30 mouse cellular contexts compared by ENCODE assay signal in genomic region chr9:44587262-44588160, GRCm38 (mm10). TPM values are rescaled to one million over a fixed set of nuclear protein-coding genes. Genes with fewer than 3 reads are reported as not detected.
DNase-seq lines count a peak whose midpoint lies in the region; ATAC-seq and TF ChIP-seq lines count a peak whose summit lies in the region.
"Had no signal": no experiment of that assay in that cellular context is flagged by ENCODE, and none has a peak within 500 bp of the region (broad histone marks: within the 10 kb centered on the region; RNA-seq: fewer than 3 reads in every experiment).

No protein-coding gene starts in this region.

- H3K36me3 ChIP-seq in CH12.LX (replicated peaks in 1 of 2; ENCODE audit: control insufficient read depth in 1 of 2, insufficient read depth in 1 of 2, low read length in 1 of 2), result no peaks in the 10 kb centered on the region
- 0 out of 2 replicates have a peak, but pooled peaks cover 3% of the 10 kb centered on the region for H3K36me3 ChIP-seq in liver, embryonic 12.5 days
- H3K36me3 ChIP-seq: embryonic facial prominence, embryonic 13.5 days; hindbrain, embryonic 15.5 days; intestine, embryonic 15.5 days had no signal

- 0 out of 2 replicates have a peak, but pooled peaks have one; percentile 45 for ATAC-seq in erythroblast, adult 5-6 weeks (replicated peaks; ENCODE audit: low FRiP score, poor library complexity, severe bottlenecking)
- peak; percentile 85 for ATAC-seq in liver, embryonic 12.5 days
- peak; percentile 74 for ATAC-seq in megakaryocyte progenitor cell, adult 5-6 weeks (replicated peaks; ENCODE audit: poor library complexity)
- no peak for ATAC-seq in frontal cortex, adult (ENCODE audit: low TSS enrichment)
- ATAC-seq: forebrain, embryonic 14.5 days; intestine, embryonic 15.5 days; midbrain, embryonic 16.5 days had no signal

- peaks cover 12% of the 10 kb centered on the region for H3K9me3 ChIP-seq in CH12.LX (replicated peaks; ENCODE audit: low read length)
- H3K9me3 ChIP-seq in liver, embryonic 12.5 days (replicated peaks), result peaks cover 9% of the 10 kb centered on the region; the same call in 1 of the 2 replicates
- H3K9me3 ChIP-seq: hindbrain, embryonic 15.5 days; intestine, embryonic 15.5 days had no signal

- TF ChIP-seq RAD21 in CH12.LX (IDR thresholded peaks at IDR 0.05; ENCODE audit: low read depth, low read length), result no peak

- in situ Hi-C loops in CH12.LX (cut with MboI; ENCODE audit: low pct_ligation_motif_present, low pct_unique_long_range_greater_than_20kb, low sequenced_read_pairs), result no loop called here

- TF ChIP-seq EP300 in CH12.LX (IDR thresholded peaks at IDR 0.05; ENCODE audit: low read length), result no peak

- no peaks in the 10 kb centered on the region for H3K27me3 ChIP-seq in CH12.LX (replicated peaks)
- no peaks in the 10 kb centered on the region for H3K27me3 ChIP-seq in liver, embryonic 12.5 days (replicated peaks)
- H3K27me3 ChIP-seq: embryonic facial prominence, embryonic 13.5 days; hindbrain, embryonic 15.5 days; intestine, embryonic 15.5 days had no signal

- no peak for TF ChIP-seq POLR2A in CH12.LX (IDR thresholded peaks at IDR 0.05; ENCODE audit: low read depth, low read length)

- DNase-seq in CH12.LX (ENCODE audit: extremely low read depth), result no peak
- DNase-seq in adrenal gland, adult (ENCODE audit: inconsistent age in 2 of 2, low spot score in 1 of 2), result no peak
- no peak for DNase-seq in layer of hippocampus, adult 9-10 months (ENCODE audit: low spot score)
- DNase-seq: adrenal gland, postnatal 36 days; cerebellum, adult 18-20 months; cerebellum, postnatal 36 days; embryo, embryonic 11 days; gastrocnemius, postnatal 10 days; kidney, adult 8-10 months; kidney, postnatal 10 days; lung, adult 2 months; lung, postnatal 14 days; right cerebral cortex, adult 18-20 months; right cerebral cortex, postnatal 4 days; thymus, postnatal 25 days had no signal

- H3K4me1 ChIP-seq in CH12.LX (ENCODE audit: control insufficient read depth in 1 of 2, insufficient read depth in 2 of 2), result peaks cover 5 to 24% of the 10 kb centered on the region in 2 experiments
- H3K4me1 ChIP-seq in liver, embryonic 12.5 days, result peaks cover 47% of the 10 kb centered on the region
- H3K4me1 ChIP-seq: embryonic facial prominence, embryonic 13.5 days; hindbrain, embryonic 15.5 days; intestine, embryonic 15.5 days had no signal

- no peak overlapping the region for H3K9ac ChIP-seq in CH12.LX (ENCODE audit: insufficient read depth, low read depth)
- no peak overlapping the region for H3K9ac ChIP-seq in liver, embryonic 12.5 days
- H3K9ac ChIP-seq: embryonic facial prominence, embryonic 13.5 days; hindbrain, embryonic 15.5 days; intestine, embryonic 15.5 days had no signal

- no peak overlapping the region for H3K27ac ChIP-seq in CH12.LX (ENCODE audit: insufficient read depth, low read depth)
- H3K27ac ChIP-seq in liver, embryonic 12.5 days, result 0 out of 2 replicates have a peak overlapping the region, but pooled peaks have one; percentile 25
- H3K27ac ChIP-seq: embryonic facial prominence, embryonic 13.5 days; hindbrain, embryonic 15.5 days; intestine, embryonic 15.5 days had no signal

- no peak for TF ChIP-seq CTCF in CH12.LX (conservative IDR thresholded peaks at IDR 0.05 in 1 of 2, IDR thresholded peaks at IDR 0.05 in 1 of 2; ENCODE audit: low read depth in 2 of 2, low read length in 2 of 2)

- dilution Hi-C loops in CH12.LX (cut with MboI; ENCODE audit: extremely low pct_ligation_motif_present, extremely low pct_unique_long_range_greater_than_20kb, low sequenced_read_pairs), result no loop called here

- 35% methylated on average over 9 of the region's 9 CpGs for WGBS in liver, embryonic 12.5 days (ENCODE audit: insufficient replicate concordance)

- no peak overlapping the region for H3K4me3 ChIP-seq in CH12.LX (replicated peaks in 1 of 3; ENCODE audit: low read depth in 2 of 3, low read length in 2 of 3, poor library complexity in 1 of 3)
- no peak overlapping the region for H3K4me3 ChIP-seq in liver, embryonic 12.5 days
- H3K4me3 ChIP-seq: embryonic facial prominence, embryonic 13.5 days; hindbrain, embryonic 15.5 days; intestine, embryonic 15.5 days; megakaryocyte, embryonic 14.5 days; myocyte had no signal

- no peak overlapping the region for H3K4me2 ChIP-seq in CH12.LX (ENCODE audit: insufficient read depth, low read depth, poor library complexity, severe bottlenecking)
- H3K4me2 ChIP-seq in liver, embryonic 12.5 days, result peak overlapping the region; percentile 20; the same call in 1 of the 2 replicates
- H3K4me2 ChIP-seq: embryonic facial prominence, embryonic 13.5 days; heart, embryonic 11.5 days; hindbrain, embryonic 15.5 days; intestine, embryonic 15.5 days had no signal

- H3K79me2 ChIP-seq in CH12.LX (replicated peaks; ENCODE audit: control insufficient read depth, extremely low read depth, insufficient read depth, poor library complexity, severe bottlenecking), result no peaks in the 10 kb centered on the region

TF ChIP-seq in CH12.LX, 34 proteins besides CTCF, POLR2A, EP300 and RAD21:
- TF ChIP-seq ETS1 (conservative IDR thresholded peaks at IDR 0.05; ENCODE audit: low read depth, low read length), result peak; percentile 10; the same call in 1 of the 2 replicates
- TF ChIP-seq ZNF384 (IDR thresholded peaks at IDR 0.05; ENCODE audit: low read depth, low read length), result peak; percentile 80
- no peak for TF ChIP-seq POLR2AphosphoS2 (IDR thresholded peaks at IDR 0.05; ENCODE audit: low read depth, low read length)
- no peak for TF ChIP-seq HCFC1 (IDR thresholded peaks at IDR 0.05; ENCODE audit: low read depth, low read length)
TF ChIP-seq in CH12.LX: peak in this region for 2.

RNA-seq across cellular contexts. Expression of gene Ddx6, which starts 17.2 kb away (rescaled TPM):
- total RNA-seq in CH12.LX (2012; rRNA removed) (41.5 and 42.3 TPM in 2 replicates), CH12.LX (2014; rRNA removed) (66.7 and 71.4 TPM in 2 replicates)
- polyA plus RNA-seq in CH12.LX (2012; ENCODE audit: insufficient read length, low read depth), result 77.1 and 81.2 TPM in 2 replicates
- 53.1 and 53.8 TPM in 2 replicates for total RNA-seq in erythroblast, adult 5-6 weeks (2015; ENCODE audit: low replicate concordance)
- total RNA-seq in erythroblast, adult 5-6 weeks (2017; ENCODE audit: low replicate concordance), result 109 and 114 TPM in 2 replicates
- 9.3 and 10.0 TPM in 2 replicates for polyA plus RNA-seq in liver, embryonic 12.5 days (2016; fragmentation: Nextera tagmentation; extraction: Ambion mirVana)
- 65.0 and 65.9 TPM in 2 replicates for total RNA-seq in megakaryocyte progenitor cell, adult 5-6 weeks (2015)
- 66.6 and 74.4 TPM in 2 replicates for total RNA-seq in megakaryocyte progenitor cell, adult 5-6 weeks (2017)

RNA-seq across cellular contexts. Expression of gene Cxcr5, which starts 25.8 kb away (rescaled TPM):
- total RNA-seq in CH12.LX (2012; rRNA removed), result 27.7 and 30.2 TPM in 2 replicates
- total RNA-seq in CH12.LX (2014; rRNA removed), result 75.4 and 93.4 TPM in 2 replicates
- polyA plus RNA-seq in CH12.LX (2012; ENCODE audit: insufficient read length, low read depth), result 61.2 and 70.5 TPM in 2 replicates
- total RNA-seq in erythroblast, adult 5-6 weeks (2015; ENCODE audit: low replicate concordance), result not detected in 2 replicates
- total RNA-seq in erythroblast, adult 5-6 weeks (2017; ENCODE audit: low replicate concordance), result not detected in 2 replicates
- 0.05 TPM in 1 of 2 replicates, not detected in the other for polyA plus RNA-seq in liver, embryonic 12.5 days (2016; fragmentation: Nextera tagmentation; extraction: Ambion mirVana)
- total RNA-seq in megakaryocyte progenitor cell, adult 5-6 weeks (2015), result not detected in 2 replicates
- not detected in 2 replicates for total RNA-seq in megakaryocyte progenitor cell, adult 5-6 weeks (2017)
- total RNA-seq: adrenal gland, postnatal 36 days; gastrocnemius, postnatal 10 days; layer of hippocampus, postnatal 14 days had no signal
- polyA plus RNA-seq: forebrain, embryonic 14.5 days; heart, postnatal 0 days; hindbrain, embryonic 15.5 days; midbrain, embryonic 16.5 days; neural tube, embryonic 14.5 days had no signal

Comparison
In these comparisons a context has a peak if more than half of its experiments do, and no peak if none do; other contexts are left out.
1. RNA of gene Cxcr5, which starts 25.8 kb away (total RNA-seq): 27.7 to 93.4 TPM in CH12.LX; not detected in erythroblast, adult 5-6 weeks and not detected in megakaryocyte progenitor cell, adult 5-6 weeks; every median in the first group is over 10 times any median in the second.